Mouse (Mus musculus) lung, adult 2 months (tissue): ENCODE results near the gene Zfp385b.

ENCODE experiments used
- CTCF ChIP-seq: fragments of 200-500 bp; IDR thresholded peaks from 2 replicates; pipeline ENCODE4 v1.5.1; 2011; ENCODE audit warnings: mild to moderate bottlenecking, low read length, control low read depth; ENCODE audit not compliant: insufficient read depth
- POLR2A ChIP-seq: fragments of 200-500 bp; IDR thresholded peaks from 2 replicates; pipeline ENCODE4 v1.6.1; 2011; ENCODE audit warnings: low read depth, mild to moderate bottlenecking, control low read depth, low read length, borderline replicate concordance; ENCODE audit errors: extremely low read depth

- no peak for TF ChIP-seq CTCF
- TF ChIP-seq POLR2A = no peak
These were observed 103.1 kb downstream of the Zfp385b start for GRCm38 (mm10) chr2:77716367-77716766.
